Mouse (Mus musculus) effector memory CD4-positive, alpha-beta T cell, adult 7 months (primary cell): ENCODE results near the gene Gm20661. TPM values are rescaled to one million over a fixed set of nuclear protein-coding genes. Genes with fewer than 3 reads are reported as not detected.

Source experiments
- polyA plus RNA-seq: library from polyadenylated mRNA; unstranded; fragments of 100-300 nt; shearing (Covaris generic); gene quantifications from one replicate; pipeline ENCODE4 v1.2.1, GENCODE M21; 2017

Gene Gm20661
- not detected for polyA plus RNA-seq

GRCm38 (mm10) chr9:107982681-107983346 is at the start of gene Gm20661:
Gene Gm20661, plus strand, starts transcription at chr9:107983058.

GRCm38 (mm10) chr9:107935374-107935773 is 47.5 kb upstream of the Gm20661 start, which contains the start of gene Camkv:
Gene Camkv, plus strand, starts transcription at chr9:107935674.

GRCm38 (mm10) chr9:107949922-107950235 is 33.0 kb upstream of the Gm20661 start, which contains the start of gene Traip:
Gene Traip, plus strand, starts transcription at chr9:107950136.

GRCm38 (mm10) chr9:107975399-107976386 is 7.2 kb upstream of the Gm20661 start, which contains the start of gene Uba7:
Gene Uba7, plus strand, starts transcription at chr9:107975505.

GRCm38 (mm10) chr9:107985131-107986119 is 2.6 kb downstream of the Gm20661 start, which contains the start of gene Inka1:
Gene Inka1, minus strand, starts transcription at chr9:107985879.

GRCm38 (mm10) chr9:107992197-107992596 is 9.3 kb downstream of the Gm20661 start, which contains the start of gene Cdhr4:
Gene Cdhr4, plus strand, starts transcription at chr9:107992497.

GRCm38 (mm10) chr9:107996049-107996448 is 13.2 kb downstream of the Gm20661 start, which contains the start of gene Gm20662:
Gene Gm20662, plus strand, starts transcription at chr9:107996349.

GRCm38 (mm10) chr9:108001922-108002770 is 19.3 kb downstream of the Gm20661 start, which contains the start of gene Ip6k1:
Gene Ip6k1, plus strand, starts transcription at chr9:108002501.

Other genes with a start within 250 kb of the Gm20661 start
- gene Rbm5, start 212.1 kb upstream of the Gm20661 start, polyA plus RNA-seq: 229 TPM
- 107 TPM for gene Rbm6, start 109.8 kb upstream of the Gm20661 start, polyA plus RNA-seq
- 18.4 TPM for gene Mon1a, start 94.9 kb upstream of the Gm20661 start, polyA plus RNA-seq
- 0.16 TPM for gene Mst1r, start 76.2 kb upstream of the Gm20661 start, polyA plus RNA-seq
- gene Actl11, start 54.6 kb upstream of the Gm20661 start, polyA plus RNA-seq: not detected
- 0.57 TPM for gene Camkv, start 47.4 kb upstream of the Gm20661 start, polyA plus RNA-seq
- 2.4 TPM for gene Traip, start 32.9 kb upstream of the Gm20661 start, polyA plus RNA-seq
- 150 TPM for gene Uba7, start 7.6 kb upstream of the Gm20661 start, polyA plus RNA-seq
- 0.88 TPM for gene Inka1, start 2.8 kb downstream of the Gm20661 start, polyA plus RNA-seq
- gene Cdhr4, start 9.4 kb downstream of the Gm20661 start, polyA plus RNA-seq: not detected
- not detected for gene Gm20662, start 13.3 kb downstream of the Gm20661 start, polyA plus RNA-seq
- gene Ip6k1, start 19.4 kb downstream of the Gm20661 start, polyA plus RNA-seq: 137 TPM
- 21.4 TPM for gene Gmppb, start 66.2 kb downstream of the Gm20661 start, polyA plus RNA-seq
- gene Amigo3, start 70.1 kb downstream of the Gm20661 start, polyA plus RNA-seq: 1.2 TPM
- 2.1 TPM for gene Mst1, start 97.4 kb downstream of the Gm20661 start, polyA plus RNA-seq
- 115 TPM for gene Rnf123, start 100.3 kb downstream of the Gm20661 start, polyA plus RNA-seq
- gene Apeh, start 111.5 kb downstream of the Gm20661 start, polyA plus RNA-seq: 79.0 TPM
- 0.28 TPM for gene Bsn, start 207.3 kb downstream of the Gm20661 start, polyA plus RNA-seq